Mouse (Mus musculus) CH12.LX (cell line): ENCODE data around the gene Stt3b. TPM values are rescaled to one million over a fixed set of nuclear protein-coding genes. Genes with fewer than 3 reads are reported as not detected.

Source experiments
- DNase-seq: peaks from one replicate; pipeline ENCODE4 v3.0.0-alpha.2; 2013; ENCODE audit errors: extremely low read depth
- H3K27ac ChIP-seq: 2 replicates; pipeline ENCODE4 v1.5.1; 2012; ENCODE audit warnings: low read depth, mild to moderate bottlenecking, control low read depth, moderate library complexity; ENCODE audit not compliant: insufficient read depth
- H3K27me3 ChIP-seq: replicated peaks from 2 replicates; pipeline ENCODE3; 2012; ENCODE audit warnings: inconsistent platforms
- H3K36me3 ChIP-seq, 2 experiments: replicated peaks in 1 of 2; 2 replicates each; pipeline versions ENCODE3 to v1.6.1; 2012; ENCODE audit warnings: inconsistent platforms in 1 of 2, low read length in 1 of 2, mild to moderate bottlenecking in 1 of 2, mixed read lengths in 1 of 2, moderate library complexity in 1 of 2; ENCODE audit not compliant: control insufficient read depth in 1 of 2, insufficient read depth in 1 of 2
- H3K4me1 ChIP-seq, 2 experiments: 2 replicates each; pipeline ENCODE4 v1.6.1; 2012; ENCODE audit warnings: inconsistent platforms in 1 of 2, moderate library complexity in 1 of 2; ENCODE audit not compliant: insufficient read depth in 2 of 2, control insufficient read depth in 1 of 2
- H3K4me2 ChIP-seq: 2 replicates; pipeline ENCODE4 v1.6.1; 2012; ENCODE audit warnings: low read depth, mild to moderate bottlenecking, control low read depth; ENCODE audit not compliant: poor library complexity, insufficient read depth, severe bottlenecking
- H3K4me3 ChIP-seq, 3 experiments: fragments of 150-350 bp in 1 of 3; sonication (generic) in 1 of 3; replicated peaks in 1 of 3; 2 replicates each; pipeline versions ENCODE3 to v1.5.1; 2011 to 2012; ENCODE audit warnings: low read depth in 2 of 3, low read length in 2 of 3, mild to moderate bottlenecking in 2 of 3, moderate library complexity in 2 of 3, control low read depth in 1 of 3, improper control_type of control experiment in 1 of 3, inconsistent platforms in 1 of 3, mixed read lengths in 1 of 3; ENCODE audit not compliant: poor library complexity in 1 of 3
- H3K79me2 ChIP-seq: replicated peaks from 2 replicates; pipeline ENCODE4 v1.6.1; 2012; ENCODE audit warnings: mild to moderate bottlenecking, moderate library complexity; ENCODE audit not compliant: control insufficient read depth, poor library complexity, insufficient read depth, severe bottlenecking; ENCODE audit errors: extremely low read depth
- H3K9ac ChIP-seq: 2 replicates; pipeline ENCODE4 v1.6.1; 2012; ENCODE audit warnings: low read depth, mild to moderate bottlenecking, control low read depth, moderate library complexity; ENCODE audit not compliant: insufficient read depth
- H3K9me3 ChIP-seq: replicated peaks from 2 replicates; pipeline ENCODE3; 2012; ENCODE audit warnings: low read length, inconsistent platforms, mixed read lengths
- CHD2 ChIP-seq: IDR thresholded peaks from 2 replicates; pipeline ENCODE4 v1.6.1; 2011; ENCODE audit warnings: low read length, improper control_type of control experiment
- ETS1 ChIP-seq: conservative IDR thresholded peaks from 2 replicates; pipeline ENCODE4 v1.6.1; 2012; ENCODE audit warnings: low read depth, mild to moderate bottlenecking, inconsistent platforms, low read length, improper control_type of control experiment, moderate library complexity
- GABPA ChIP-seq: IDR thresholded peaks from 2 replicates; pipeline ENCODE4 v1.6.1; 2012; ENCODE audit warnings: low read depth, low read length, improper control_type of control experiment, inconsistent platforms; ENCODE audit not compliant: insufficient replicate concordance
- HCFC1 ChIP-seq: IDR thresholded peaks from 2 replicates; pipeline ENCODE4 v1.6.1; 2012; ENCODE audit warnings: low read depth, mild to moderate bottlenecking, inconsistent platforms, low read length, improper control_type of control experiment
- KAT2A ChIP-seq: IDR thresholded peaks from 2 replicates; pipeline ENCODE4 v1.6.1; 2012; ENCODE audit warnings: low read length, improper control_type of control experiment, inconsistent platforms; ENCODE audit not compliant: insufficient replicate concordance
- MAZ ChIP-seq: IDR thresholded peaks from 2 replicates; pipeline ENCODE4 v1.6.1; 2012; ENCODE audit warnings: low read depth, mild to moderate bottlenecking, inconsistent platforms, low read length, improper control_type of control experiment, moderate library complexity
- MEF2A ChIP-seq: IDR thresholded peaks from 2 replicates; pipeline ENCODE4 v1.6.1; 2014; ENCODE audit warnings: low read depth, mild to moderate bottlenecking, inconsistent platforms, low read length, improper control_type of control experiment, borderline replicate concordance
- MXI1 ChIP-seq: IDR thresholded peaks from 2 replicates; pipeline ENCODE4 v1.6.1; 2011; ENCODE audit warnings: mild to moderate bottlenecking, low read depth, low read length, improper control_type of control experiment
- MYC ChIP-seq: IDR thresholded peaks from 2 replicates; pipeline ENCODE4 v1.6.1; 2011; ENCODE audit warnings: low read depth, mild to moderate bottlenecking, improper control_type of control experiment, low read length
- NRF1 ChIP-seq: IDR thresholded peaks from 2 replicates; pipeline ENCODE4 v1.6.1; 2014; ENCODE audit warnings: low read depth, mild to moderate bottlenecking, inconsistent platforms, low read length, improper control_type of control experiment, moderate library complexity
- PAX5 ChIP-seq: IDR thresholded peaks from 2 replicates; pipeline ENCODE4 v1.6.1; 2012; ENCODE audit warnings: low read length, inconsistent platforms, mixed read lengths
- RCOR1 ChIP-seq: conservative IDR thresholded peaks from 2 replicates; pipeline ENCODE4 v1.6.1; 2012; ENCODE audit warnings: low read depth, mild to moderate bottlenecking, inconsistent platforms, low read length, improper control_type of control experiment
- TBP ChIP-seq: conservative IDR thresholded peaks from 2 replicates; pipeline ENCODE4 v1.6.1; 2011; ENCODE audit warnings: low read depth, low read length, improper control_type of control experiment
- TCF12 ChIP-seq: IDR thresholded peaks from 2 replicates; pipeline ENCODE4 v1.6.1; 2014; ENCODE audit warnings: low read depth, mild to moderate bottlenecking, inconsistent platforms, low read length, improper control_type of control experiment
- USF1 ChIP-seq: IDR thresholded peaks from 2 replicates; pipeline ENCODE4 v1.6.1; 2014; ENCODE audit warnings: low read depth, mild to moderate bottlenecking, inconsistent platforms, low read length, improper control_type of control experiment
- USF2 ChIP-seq: conservative IDR thresholded peaks from 2 replicates; pipeline ENCODE4 v1.6.1; 2011; ENCODE audit warnings: low read depth, low read length, improper control_type of control experiment
- ZKSCAN1 ChIP-seq: IDR thresholded peaks from 2 replicates; pipeline ENCODE4 v1.6.1; 2012; ENCODE audit warnings: low read depth, inconsistent platforms, low read length, improper control_type of control experiment, borderline replicate concordance
- ZMIZ1 ChIP-seq: IDR thresholded peaks from 2 replicates; pipeline ENCODE4 v1.6.1; 2012; ENCODE audit warnings: low read depth, mild to moderate bottlenecking, inconsistent platforms, low read length, improper control_type of control experiment
- dilution Hi-C: fragments of 300-500 bp; cut with MboI; formaldehyde crosslinking; loops from 2 replicates; pipeline ENCODE4 v1.14.3; 2020; ENCODE audit warnings: low sequenced_read_pairs; ENCODE audit not compliant: extremely low pct_unique_long_range_greater_than_20kb, extremely low pct_ligation_motif_present
- in situ Hi-C: fragments of 300-500 bp; cut with MboI; formaldehyde crosslinking; loops from 3 replicates; pipeline ENCODE4 v1.14.3; 2019; ENCODE audit warnings: low sequenced_read_pairs, low pct_ligation_motif_present, low pct_unique_long_range_greater_than_20kb, mixed read lengths
- polyA plus RNA-seq: library from polyadenylated mRNA; unstranded; fragments of >175 nt; gene quantifications from 2 replicates; pipeline ENCODE4 v1.2.1, GENCODE M21; 2012; ENCODE audit warnings: low read depth; ENCODE audit not compliant: insufficient read length
- total RNA-seq, 2 experiments: library from RNA; depleted of rRNA; stranded (reverse); fragments of 300-350 nt in 1 of 2; fragments of >200 nt in 1 of 2; gene quantifications; 2 replicates each; pipeline ENCODE4 v1.2.3; 2012 to 2014

Stt3b gene
- total and polyA plus RNA-seq, 3 experiments = 103 to 155 (median 118) TPM

- Histone ChIP-seq H3K9ac (no peak overlapping the region), H3K27ac (no peak overlapping the region), H3K4me1 (no peaks in the 10 kb centered on the region), H3K36me3 (peaks cover 30 to 82% of the 10 kb centered on the region in 2 experiments), H3K79me2 (peaks cover 8% of the 10 kb centered on the region; the same call in 1 of the 2 replicates), H3K4me2 (no peak overlapping the region), H3K4me3 (no peak overlapping the region), H3K27me3 (no peaks in the 10 kb centered on the region), H3K9me3 (no peaks in the 10 kb centered on the region)
- in situ Hi-C loops = no loop called here
- no peak for DNase-seq
- TF ChIP-seq TBP (no peak), USF1 (no peak), CHD2 (no peak), ZMIZ1 (no peak), USF2 (no peak)
- dilution Hi-C loops = no loop called here
These were observed 50.4 kb downstream of the Stt3b start for GRCm38 (mm10) chr9:115259866-115260265.

- H3K27ac ChIP-seq = no peak overlapping the region
- dilution Hi-C loops = no loop called here
- H3K36me3 ChIP-seq = peaks cover 41 to 88% of the 10 kb centered on the region in 2 experiments
- H3K4me2 ChIP-seq = no peak overlapping the region
- TF ChIP-seq RCOR1 = no peak
- no peak for TF ChIP-seq HCFC1
- TF ChIP-seq ZKSCAN1 = no peak
- TF ChIP-seq MEF2A = no peak
- TF ChIP-seq MAZ = no peak
- no peak for TF ChIP-seq PAX5
- TF ChIP-seq NRF1 = no peak
- TF ChIP-seq, all 38 proteins: peak for 0
- Histone ChIP-seq H3K9me3 (no peaks in the 10 kb centered on the region), H3K79me2 (peaks cover 5% of the 10 kb centered on the region; the same call in 1 of the 2 replicates), H3K4me3 (no peak overlapping the region), H3K4me1 (no peaks in the 10 kb centered on the region), H3K27me3 (no peaks in the 10 kb centered on the region), H3K9ac (no peak overlapping the region)
- DNase-seq = no peak
- in situ Hi-C loops = no loop called here
These were observed 52.4 kb downstream of the Stt3b start for GRCm38 (mm10) chr9:115257733-115258286.

- no peaks in the 10 kb centered on the region for H3K79me2 ChIP-seq
- no peaks in the 10 kb centered on the region for H3K27me3 ChIP-seq
- TF ChIP-seq TBP (no peak), MEF2A (no peak), ETS1 (no peak), MXI1 (no peak), TCF12 (no peak), USF2 (no peak), GABPA (no peak), KAT2A (no peak), MYC (no peak)
- DNase-seq = no peak
- dilution Hi-C loops (no loop called here), in situ Hi-C loops (no loop called here)
- H3K4me3 ChIP-seq = no peak overlapping the region
- H3K27ac ChIP-seq = no peak overlapping the region
- H3K9me3 ChIP-seq = no peaks in the 10 kb centered on the region
- peaks cover 0 to 3% of the 10 kb centered on the region in 2 experiments; a peak in 1 of 4 replicates for H3K4me1 ChIP-seq
- H3K4me2 ChIP-seq = no peak overlapping the region
- H3K36me3 ChIP-seq = peaks cover 67 to 95% of the 10 kb centered on the region in 2 experiments
- H3K9ac ChIP-seq = no peak overlapping the region
These were observed 61.1 kb downstream of the Stt3b start for GRCm38 (mm10) chr9:115249145-115249544.
